Mouse (Mus musculus) heart, adult 2 months (tissue): ENCODE results near the gene Anks1b.

Source experiments
- CTCF ChIP-seq: fragments of 200-600 bp; IDR thresholded peaks from 2 replicates; pipeline ENCODE4 v1.8.1; 2022; ENCODE audit warnings: antibody characterized with exemption, mild to moderate bottlenecking, moderate library complexity
- POLR2A ChIP-seq: fragments of 200-500 bp; IDR thresholded peaks from 2 replicates; pipeline ENCODE4 v1.6.1; 2011; ENCODE audit warnings: mild to moderate bottlenecking, low read depth, low read length, control low read depth; ENCODE audit not compliant: insufficient read depth

GRCm38 (mm10) chr10:90303249-90303648 lies 429.9 kb downstream of the Anks1b start:
- TF ChIP-seq CTCF (no peak), POLR2A (no peak)
